Mouse (Mus musculus) naive thymus-derived CD4-positive, alpha-beta T cell, adult 2 months (primary cell): Measurements from ENCODE around the gene Abce1.
A peak's percentile ranks its signal among the peaks of the same experiment; 100 is the strongest.

ENCODE experiments used
- DNase-seq: peaks from one replicate; pipeline ENCODE4 v3.0.0-alpha.2; 2011; ENCODE audit warnings: low read depth

Gene Abce1

GRCm38 (mm10) chr8:79639586-79640451, 71.7 kb downstream of the Abce1 start, which contains the start of gene Otud4:
Gene Otud4, plus strand, starts transcription at chr8:79639618.
- peak; percentile 61 for DNase-seq

- peak; percentile 98 for DNase-seq
Measured at GRCm38 (mm10) chr8:79638707-79639549, 72.6 kb downstream of the Abce1 start.

- DNase-seq: peak; percentile 28
Measured at GRCm38 (mm10) chr8:79638001-79638706, 73.4 kb downstream of the Abce1 start.

- DNase-seq: no peak
Measured at GRCm38 (mm10) chr8:79637237-79637636, 74.3 kb downstream of the Abce1 start.

DNA sequence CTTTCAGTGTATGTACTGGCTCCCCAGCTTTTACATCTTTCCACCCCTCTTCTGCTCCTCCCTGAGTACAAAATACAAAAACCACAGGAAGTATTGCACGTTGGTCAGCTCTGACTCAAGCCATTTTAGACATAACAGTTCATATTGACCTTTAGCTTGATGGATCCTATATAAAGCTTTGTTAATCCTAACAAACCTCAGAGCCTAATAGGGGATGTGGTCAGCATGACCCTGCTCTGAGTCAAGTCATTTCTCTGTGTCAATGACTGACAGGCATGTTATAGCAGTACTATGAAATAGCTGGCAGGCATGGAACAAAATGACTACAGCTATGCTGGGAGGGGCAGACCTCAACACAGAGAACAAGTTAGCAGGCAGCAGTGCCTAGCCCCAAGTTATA, 75.4 kb downstream of the Abce1 start:
- no peak for DNase-seq

GRCm38 (mm10) chr8:79635491-79635890, 76.0 kb downstream of the Abce1 start:
- no peak for DNase-seq
